16 mouse cellular contexts compared by ENCODE assay signal in the genomic region with DNA sequence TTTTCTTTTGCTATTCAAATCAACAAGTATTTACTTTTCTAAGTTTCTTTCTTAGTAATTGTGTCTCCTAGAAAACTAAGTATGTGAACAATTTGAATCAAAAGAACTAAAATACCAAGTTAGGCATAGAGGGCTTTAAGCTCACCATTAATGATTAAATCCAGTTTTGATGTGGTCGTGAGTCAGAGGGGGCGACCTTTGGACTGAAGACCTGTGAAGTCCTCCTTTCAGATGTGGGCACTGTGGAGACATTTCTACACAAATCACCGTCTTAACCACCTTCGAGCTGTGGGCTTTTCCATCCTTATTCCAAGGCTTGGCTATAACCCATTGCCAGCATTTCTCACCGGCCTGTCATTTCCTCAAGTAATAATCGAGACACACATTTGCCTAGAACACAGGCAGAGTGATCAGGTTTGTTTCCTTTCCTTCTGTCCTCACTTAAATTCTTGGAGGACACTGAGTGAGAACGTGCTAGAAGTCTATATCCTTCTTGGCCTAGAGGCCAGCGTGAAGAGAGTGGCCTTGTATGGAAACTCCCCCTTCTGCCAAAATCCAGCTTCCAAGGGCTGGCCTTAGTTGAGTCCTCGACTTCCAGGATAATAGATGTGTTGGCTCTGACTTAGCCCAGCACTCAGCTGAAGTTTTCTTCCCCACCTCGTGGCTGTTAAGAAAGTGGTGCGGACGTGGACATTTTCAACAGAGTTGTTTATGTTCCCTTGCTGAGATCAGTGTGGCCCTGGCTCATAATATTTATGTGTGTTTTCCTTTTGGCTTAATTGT. TPM values are rescaled to one million over a fixed set of nuclear protein-coding genes. Genes with fewer than 3 reads are reported as not detected.
DNase-seq lines count a peak whose midpoint lies in the region; ATAC-seq lines count a peak whose summit lies in the region.
"Had no signal": no experiment of that assay in that cellular context is flagged by ENCODE, and none has a peak within 500 bp of the region (broad histone marks: within the 10 kb centered on the region; RNA-seq: fewer than 3 reads in every experiment).

No protein-coding gene starts in this region.

- H3K9me3 ChIP-seq in kidney, embryonic 14.5 days (ENCODE audit: control insufficient read depth, low read length) = no peaks in the 10 kb centered on the region
- H3K9me3 ChIP-seq in kidney, embryonic 16.5 days (ENCODE audit: low read length) = no peaks in the 10 kb centered on the region
- H3K9me3 ChIP-seq: embryonic facial prominence, embryonic 10.5 days; heart, embryonic 13.5 days; midbrain, embryonic 15.5 days had no signal

- WGBS in kidney, embryonic 14.5 days = 76% methylated on average over 12 of the region's 12 CpGs
- WGBS in kidney, embryonic 16.5 days = 70% methylated on average over 12 of the region's 12 CpGs

- no peak overlapping the region for H3K4me2 ChIP-seq in kidney, embryonic 14.5 days (replicated peaks; ENCODE audit: low read depth, low read length)
- H3K4me2 ChIP-seq in kidney, embryonic 16.5 days (replicated peaks; ENCODE audit: low read depth, low read length) = no peak overlapping the region
- H3K4me2 ChIP-seq: heart, embryonic 13.5 days; hindbrain, embryonic 14.5 days; midbrain, embryonic 15.5 days had no signal

- no peak overlapping the region for H3K9ac ChIP-seq in kidney, embryonic 14.5 days (ENCODE audit: low read depth, low read length)
- H3K9ac ChIP-seq in kidney, embryonic 16.5 days (replicated peaks; ENCODE audit: low read length) = no peak overlapping the region
- H3K9ac ChIP-seq: heart, embryonic 13.5 days; hindbrain, embryonic 14.5 days; midbrain, embryonic 15.5 days had no signal

- ATAC-seq in kidney, embryonic 14.5 days (ENCODE audit: low FRiP score, low TSS enrichment) = no peak
- ATAC-seq in kidney, embryonic 16.5 days (ENCODE audit: low FRiP score, low TSS enrichment) = peak; percentile 51; the same call in 1 of the 2 replicates
- ATAC-seq: midbrain, embryonic 15.5 days had no signal

- H3K4me3 ChIP-seq in kidney, embryonic 14.5 days (ENCODE audit: low read length) = no peak overlapping the region
- no peak overlapping the region for H3K4me3 ChIP-seq in brown adipose tissue, adult 24 weeks (ENCODE audit: insufficient read depth, low read depth, low read length)
- no peak overlapping the region for H3K4me3 ChIP-seq in kidney, embryonic 16.5 days (ENCODE audit: low read length)
- H3K4me3 ChIP-seq: embryonic facial prominence, embryonic 10.5 days; heart, embryonic 13.5 days; midbrain, embryonic 15.5 days had no signal

- H3K36me3 ChIP-seq in kidney, embryonic 14.5 days (ENCODE audit: control insufficient read depth, insufficient read depth, low read length) = no peaks in the 10 kb centered on the region
- no peaks in the 10 kb centered on the region for H3K36me3 ChIP-seq in kidney, embryonic 16.5 days (ENCODE audit: insufficient read depth, low read length)
- H3K36me3 ChIP-seq: embryonic facial prominence, embryonic 10.5 days; heart, embryonic 13.5 days; midbrain, embryonic 15.5 days had no signal

- H3K4me1 ChIP-seq in kidney, embryonic 14.5 days (ENCODE audit: control insufficient read depth, insufficient read depth, low read length) = no peaks in the 10 kb centered on the region
- H3K4me1 ChIP-seq in brown adipose tissue, adult 24 weeks (ENCODE audit: control insufficient read depth, insufficient read depth, insufficient read length, low read length) = peaks cover 6% of the 10 kb centered on the region; the same call in 1 of the 2 replicates
- 0 out of 2 replicates have a peak, but pooled peaks cover 5% of the 10 kb centered on the region for H3K4me1 ChIP-seq in kidney, embryonic 16.5 days (ENCODE audit: insufficient read depth, low read length)
- H3K4me1 ChIP-seq: embryonic facial prominence, embryonic 10.5 days; heart, embryonic 13.5 days; midbrain, embryonic 15.5 days had no signal

- DNase-seq in kidney, adult 11 months = peak; percentile 81
- DNase-seq in lung, postnatal 14 days = peak; percentile 43
- no peak for DNase-seq in testis, postnatal 14 days (ENCODE audit: low spot score)
- DNase-seq in spleen, adult 12 weeks (ENCODE audit: low spot score) = no peak
- no peak for DNase-seq in cerebellum, adult 11-12 months
- DNase-seq: cerebellum, adult 9-10 months; left cerebral cortex, postnatal 4 days; retina, postnatal 1 day had no signal

- H3K27me3 ChIP-seq in kidney, embryonic 14.5 days (ENCODE audit: control insufficient read depth, insufficient read depth, low read length) = no peaks in the 10 kb centered on the region
- no peaks in the 10 kb centered on the region for H3K27me3 ChIP-seq in kidney, embryonic 16.5 days (ENCODE audit: insufficient read depth, low read length)
- H3K27me3 ChIP-seq: CH12.LX; heart, embryonic 13.5 days; midbrain, embryonic 15.5 days had no signal

- H3K27ac ChIP-seq in kidney, embryonic 14.5 days (ENCODE audit: low read depth, low read length) = no peak overlapping the region
- peak overlapping the region; percentile 77 for H3K27ac ChIP-seq in brown adipose tissue, adult 24 weeks (replicated peaks; ENCODE audit: low read depth, low read length)
- peak overlapping the region; percentile 54 for H3K27ac ChIP-seq in kidney, embryonic 16.5 days (ENCODE audit: low read length)
- H3K27ac ChIP-seq: embryonic facial prominence, embryonic 10.5 days; heart, embryonic 13.5 days; hindbrain, embryonic 14.5 days; midbrain, embryonic 15.5 days had no signal

RNA-seq across cellular contexts. Expression of gene Ptprb, which starts 54.8 kb away (rescaled TPM):
- 4.4 and 6.3 TPM in 2 replicates for polyA plus RNA-seq in kidney, embryonic 14.5 days (2014; fragmentation: Nextera tagmentation; extraction: Ambion mirVana)
- polyA plus RNA-seq in brown adipose tissue, adult 24 weeks (2012; ENCODE audit: insufficient read depth, insufficient read length, missing spikeins) = 16.1 and 19.0 TPM in 2 replicates
- 7.0 and 7.3 TPM in 2 replicates for polyA plus RNA-seq in kidney, embryonic 16.5 days (2015; fragmentation: Nextera tagmentation; extraction: Ambion mirVana)

Comparison
In these comparisons a context has a peak if more than half of its experiments do, and no peak if none do; other contexts are left out.
1. DNase-seq: peak in kidney, adult 11 months (single experiment) and lung, postnatal 14 days (single experiment); none in testis, postnatal 14 days (single experiment), spleen, adult 12 weeks (single experiment) and cerebellum, adult 11-12 months (single experiment).